Mouse (Mus musculus): ENCODE results near the gene Prkar2b.

Prkar2b gene

GRCm38 (mm10) chr12:32061090-32061930 lies at the start of gene Prkar2b:
TSS of gene Prkar2b (minus strand) at chr12:32061296.
- in situ Hi-C loops (cut with MboI, MseI): no loop called here

GRCm38 (mm10) chr12:32109201-32109600 lies 48.1 kb upstream of the Prkar2b start:
- in situ Hi-C loops (cut with MboI, MseI): no loop called here

GRCm38 (mm10) chr12:32104955-32105521 lies 43.9 kb upstream of the Prkar2b start:
- in situ Hi-C loops (cut with MboI, MseI): no loop called here

- in situ Hi-C loops (cut with MboI, MseI): no loop called here
These were observed 43.4 kb upstream of the Prkar2b start for GRCm38 (mm10) chr12:32104451-32104862.

DNA sequence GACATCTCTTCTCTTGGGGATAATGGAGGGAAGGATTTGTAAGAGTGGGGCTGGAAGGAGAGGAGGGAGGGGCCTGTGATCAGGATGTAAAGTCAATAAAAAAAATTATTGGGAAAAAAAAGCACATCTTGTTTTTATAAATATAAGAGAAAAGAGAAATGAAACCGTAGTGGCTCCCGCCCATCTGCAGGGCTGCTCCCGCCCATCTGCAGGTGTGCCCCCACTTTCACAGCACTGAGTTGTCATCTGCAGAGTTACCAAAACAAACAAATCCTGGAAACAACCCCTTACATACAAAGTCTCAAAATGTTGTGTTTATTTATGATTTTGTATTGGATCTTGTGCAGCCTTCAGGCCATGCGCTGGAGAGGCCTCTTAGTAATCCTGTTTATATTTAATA lies 40.2 kb upstream of the Prkar2b start:
- in situ Hi-C loops (cut with MboI, MseI): no loop called here

DNA sequence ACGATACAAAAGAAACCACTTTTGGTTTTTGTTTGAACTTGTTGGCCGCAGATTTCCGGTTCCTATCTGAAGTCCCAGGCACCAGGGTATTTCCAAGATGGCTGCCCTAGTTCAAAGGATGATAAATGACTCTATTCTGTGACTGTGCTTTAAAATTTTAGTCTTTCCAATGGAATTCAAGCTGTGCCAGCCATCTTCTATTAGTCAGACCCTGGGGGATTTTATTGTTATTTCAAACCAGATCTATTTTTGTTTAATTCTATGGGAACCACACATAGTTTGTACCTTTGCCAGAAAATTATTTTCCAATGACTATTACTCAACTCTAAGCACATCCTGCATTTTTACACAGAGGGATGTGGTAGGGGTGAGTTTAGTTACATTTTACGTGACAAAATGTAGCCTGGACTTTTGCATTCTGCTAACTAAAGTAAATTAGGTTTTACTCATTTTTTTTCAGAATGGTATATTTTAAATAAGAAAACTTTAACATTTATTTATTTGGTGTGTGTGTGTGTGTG lies 38.6 kb upstream of the Prkar2b start:
- in situ Hi-C loops (cut with MboI, MseI): no loop called here

DNA sequence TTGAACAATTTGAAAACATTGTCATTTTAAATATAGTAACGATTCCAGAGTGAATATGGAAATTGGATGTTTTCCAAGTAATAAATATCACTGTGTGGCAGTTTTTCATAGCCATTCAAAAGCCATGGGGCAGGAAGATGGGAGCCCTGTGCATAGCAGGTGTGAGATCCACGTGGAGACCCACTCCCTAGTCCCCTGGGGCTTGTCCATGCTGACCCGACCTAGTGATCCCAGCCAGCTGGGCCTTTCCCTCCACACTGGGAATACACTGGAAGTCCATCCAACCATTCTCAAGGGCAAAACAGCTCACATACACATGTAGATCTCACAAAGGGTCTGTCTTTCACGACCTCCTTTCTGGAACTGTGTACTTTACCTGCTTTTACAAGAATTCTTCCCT lies 37.5 kb upstream of the Prkar2b start:
- in situ Hi-C loops (cut with MboI, MseI): no loop called here

DNA sequence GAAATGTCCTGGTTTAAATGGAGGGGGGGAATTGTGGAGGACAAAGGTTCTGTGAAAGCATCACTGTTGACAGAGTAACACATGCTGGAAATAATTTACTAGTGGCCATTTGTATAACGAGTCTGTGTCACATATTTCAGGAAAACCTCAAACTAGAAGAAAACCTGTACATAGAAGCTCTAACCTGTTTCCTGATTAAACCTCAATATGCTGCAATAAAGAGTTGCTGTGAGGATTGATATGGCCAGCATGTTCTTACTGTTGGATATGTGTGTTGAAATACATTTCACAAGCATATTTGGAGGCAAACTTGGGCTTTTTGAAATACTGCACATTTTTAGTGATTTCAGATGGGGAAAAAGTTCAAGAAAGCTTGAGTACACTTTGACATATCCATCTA lies 36.0 kb upstream of the Prkar2b start:
- in situ Hi-C loops (cut with MboI, MseI): no loop called here

DNA sequence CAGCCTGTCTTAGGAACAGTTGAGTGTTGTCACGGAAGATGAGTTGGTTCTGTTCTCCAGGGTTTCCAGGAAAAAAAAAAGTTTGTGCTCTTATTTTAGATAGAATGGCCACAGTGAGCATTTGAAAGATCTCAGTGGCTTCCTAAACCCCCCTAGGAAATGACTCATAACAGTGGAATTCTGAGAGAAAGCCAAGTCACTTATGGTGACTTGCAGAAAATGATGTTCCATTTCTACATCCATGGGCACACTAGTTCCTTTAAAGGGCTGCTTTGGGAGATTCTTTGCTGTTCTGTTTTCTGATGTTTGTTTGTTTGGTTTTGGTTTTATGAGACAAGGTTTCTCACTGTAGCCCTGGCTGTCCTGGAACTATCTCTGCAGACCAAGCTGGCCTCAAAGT lies 34.1 kb upstream of the Prkar2b start:
- in situ Hi-C loops (cut with MboI, MseI): no loop called here

DNA sequence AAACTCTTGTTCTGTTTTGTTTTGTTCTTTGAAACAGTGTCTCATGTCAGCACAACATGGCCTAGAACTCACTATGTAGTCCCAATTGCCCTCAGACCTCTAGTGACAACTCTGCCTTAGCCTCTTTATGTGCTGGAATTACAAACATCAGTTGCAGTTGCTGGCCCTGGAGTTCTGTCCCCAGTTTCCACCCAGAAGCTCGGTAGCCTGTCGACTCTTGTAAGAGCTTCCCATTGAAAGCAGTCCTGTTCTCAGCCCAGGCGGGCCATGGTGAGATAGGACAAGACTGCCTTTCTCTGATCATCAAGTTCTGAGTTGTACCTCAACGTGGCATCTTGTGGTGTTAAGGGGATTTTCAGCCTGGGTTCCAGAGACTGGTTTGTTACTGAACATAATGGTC lies 31.4 kb upstream of the Prkar2b start:
- in situ Hi-C loops (cut with MboI, MseI): no loop called here

GRCm38 (mm10) chr12:32088566-32088965 lies 27.5 kb upstream of the Prkar2b start:
- in situ Hi-C loops (cut with MboI, MseI): no loop called here

GRCm38 (mm10) chr12:32087339-32087738 lies 26.2 kb upstream of the Prkar2b start:
- in situ Hi-C loops (cut with MboI, MseI): no loop called here

DNA sequence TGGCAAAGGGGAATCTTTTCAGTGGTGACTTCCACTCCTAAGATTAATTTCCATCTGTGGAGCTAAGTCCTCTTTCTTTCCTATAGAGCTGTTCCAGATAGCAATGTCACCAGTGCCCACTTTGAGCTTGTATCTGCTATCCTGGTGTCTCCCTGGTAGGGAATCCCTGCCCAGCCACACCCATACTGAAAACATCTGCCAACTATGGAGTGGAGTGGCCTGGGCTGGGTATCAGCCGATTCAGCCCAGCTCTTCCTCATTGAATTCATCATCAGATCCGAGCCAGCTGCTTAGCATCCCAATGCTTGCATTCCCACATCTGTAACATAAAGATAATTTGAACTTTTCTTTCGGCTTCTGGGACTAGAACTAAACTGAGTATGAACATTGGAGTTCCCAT lies 25.8 kb upstream of the Prkar2b start:
- in situ Hi-C loops (cut with MboI, MseI): no loop called here

GRCm38 (mm10) chr12:32085856-32086255 lies 24.8 kb upstream of the Prkar2b start:
- in situ Hi-C loops (cut with MboI, MseI): no loop called here

- in situ Hi-C loops (cut with MboI, MseI): no loop called here
These were observed 24.1 kb upstream of the Prkar2b start for GRCm38 (mm10) chr12:32085189-32085588.

DNA sequence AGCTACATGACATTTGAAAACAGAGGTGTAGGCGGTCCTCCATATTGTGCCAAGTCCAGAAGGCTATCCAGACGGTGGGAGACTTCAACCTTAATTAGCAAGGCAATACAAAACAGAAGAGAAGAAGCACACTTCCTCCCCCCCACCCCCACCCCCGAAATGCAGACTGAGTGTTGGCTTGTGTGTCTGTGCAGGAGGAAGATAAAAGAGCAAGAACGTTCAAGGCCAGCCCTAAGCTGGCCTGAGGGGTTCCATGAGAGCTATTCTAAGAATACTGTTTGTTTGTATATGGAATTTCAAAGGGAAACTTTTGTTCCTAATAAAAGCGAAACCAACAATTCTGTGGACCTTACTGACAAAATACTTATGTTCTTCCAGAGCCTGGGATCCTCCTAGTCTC lies 23.5 kb upstream of the Prkar2b start:
- in situ Hi-C loops (cut with MboI, MseI): no loop called here

DNA sequence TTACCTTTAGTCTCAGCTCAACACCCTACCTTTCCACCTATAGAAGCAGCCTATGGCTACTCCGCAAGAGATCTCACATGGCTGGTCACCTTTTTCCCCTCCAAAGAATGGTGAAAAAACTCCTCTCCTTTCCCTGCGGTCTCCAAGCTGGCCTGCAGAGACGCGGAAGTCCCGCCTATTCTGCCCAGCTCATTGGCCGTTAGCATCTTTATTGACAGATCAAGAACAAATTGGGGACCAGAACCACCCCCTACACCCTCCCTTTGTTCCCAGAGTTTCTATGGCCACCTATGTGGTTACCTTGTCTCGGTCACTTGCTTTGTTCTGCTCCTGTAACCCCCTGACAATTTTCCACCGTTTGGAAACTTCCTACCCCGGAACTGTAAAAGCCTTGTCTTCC lies 19.6 kb upstream of the Prkar2b start:
- in situ Hi-C loops (cut with MboI, MseI): no loop called here

GRCm38 (mm10) chr12:32077403-32077802 lies 16.3 kb upstream of the Prkar2b start:
- in situ Hi-C loops (cut with MboI, MseI): no loop called here

DNA sequence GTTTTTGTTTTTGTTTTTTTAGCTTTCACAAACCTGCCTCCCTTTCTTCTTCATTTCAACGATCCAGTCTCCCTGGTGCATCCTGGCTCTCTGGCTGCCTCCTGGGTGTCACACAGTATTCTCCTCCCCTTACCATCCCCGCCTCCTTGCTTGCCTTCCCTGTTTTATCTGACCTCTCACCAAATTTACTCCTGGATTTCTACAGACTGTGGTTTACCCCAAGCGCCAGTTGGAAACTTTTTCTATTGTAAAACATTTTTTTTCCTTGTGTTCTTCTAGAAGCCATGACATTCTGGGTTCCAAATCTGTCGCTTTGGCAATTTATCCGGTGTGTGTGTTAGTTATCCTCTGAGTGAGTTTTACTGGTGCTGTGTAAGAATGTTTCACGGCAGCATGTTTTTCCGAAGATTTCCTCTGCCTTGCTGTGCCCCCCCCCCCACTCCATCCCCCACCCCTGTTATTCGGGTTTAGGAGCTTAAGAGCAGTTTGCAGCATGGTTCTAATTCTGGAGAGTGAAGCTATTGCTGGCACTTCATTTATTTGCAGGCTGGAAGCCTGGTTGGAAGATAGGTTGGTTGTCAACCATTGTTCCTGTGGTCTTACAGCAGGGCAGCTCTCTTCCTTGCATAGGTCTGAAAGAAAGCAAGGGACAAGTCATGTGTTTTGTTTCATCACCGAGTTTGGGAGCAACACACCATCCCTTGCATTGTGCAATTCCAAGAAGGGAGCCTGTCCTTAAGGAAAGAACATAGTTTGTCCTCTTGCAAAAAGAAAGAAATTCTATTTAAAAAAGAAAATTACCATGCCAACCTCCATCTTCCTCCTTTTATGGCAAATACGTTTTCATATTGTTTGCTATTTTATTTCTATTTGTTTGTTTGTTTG lies 15.0 kb upstream of the Prkar2b start:
- in situ Hi-C loops (cut with MboI, MseI): no loop called here

DNA sequence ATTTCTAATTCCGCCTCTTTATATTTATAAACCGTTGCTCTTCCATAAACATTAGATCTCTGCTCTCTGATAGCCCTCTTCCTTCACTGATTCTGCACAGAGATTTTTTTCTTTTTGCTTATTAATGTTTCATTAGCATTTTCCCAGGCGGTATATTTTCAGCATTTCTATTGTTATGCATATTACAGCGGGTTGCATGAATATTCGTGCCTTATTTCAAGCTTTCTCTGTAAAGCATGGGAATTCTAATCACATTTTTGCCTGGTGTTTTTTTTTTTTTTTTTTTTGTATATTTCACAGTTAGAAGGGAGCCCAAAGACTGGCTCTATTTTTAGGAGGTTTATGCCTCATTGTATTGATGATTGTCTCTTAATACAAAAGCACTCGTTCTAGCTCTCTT lies 13.2 kb upstream of the Prkar2b start:
- in situ Hi-C loops (cut with MboI, MseI): no loop called here

DNA sequence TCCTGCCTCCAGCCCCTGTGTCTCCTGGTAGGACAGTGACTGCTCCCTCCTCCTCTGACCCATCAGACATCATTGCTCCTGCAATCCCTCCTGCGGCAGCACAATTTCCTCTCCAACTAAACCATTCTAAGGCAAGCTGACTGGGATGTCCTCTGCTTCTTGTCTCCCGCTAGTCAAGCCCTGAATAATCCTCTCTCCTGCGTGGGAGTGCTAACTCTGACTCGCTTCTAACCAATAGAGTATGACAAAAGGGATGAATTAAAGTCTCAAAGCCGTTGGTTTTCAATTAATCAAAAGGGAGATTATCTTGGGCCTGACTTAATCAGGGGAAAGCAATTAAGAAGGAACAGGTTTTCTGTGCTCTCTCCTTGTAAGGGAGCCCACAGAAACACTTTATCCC lies 4.9 kb upstream of the Prkar2b start:
- in situ Hi-C loops (cut with MboI, MseI): no loop called here

Measured in T-helper 1 cell (primary cell).